Mouse (Mus musculus) CD4-positive, CD25-positive, alpha-beta regulatory T cell, adult 4 months (primary cell): Measurements from ENCODE around the gene 9330182L06Rik. TPM values are rescaled to one million over a fixed set of nuclear protein-coding genes. Genes with fewer than 3 reads are reported as not detected.

Experiments
- ATAC-seq: one replicate; pipeline ENCODE4 v1.8.0; 2017
- polyA plus RNA-seq, 2 experiments: library from polyadenylated mRNA; unstranded; fragments of 100-300 nt; shearing (Covaris generic); gene quantifications; one replicate each; pipeline ENCODE4 v1.2.1; 2017

Gene 9330182L06Rik
- polyA plus RNA-seq, 2 experiments from 2014 or later = not detected

DNA sequence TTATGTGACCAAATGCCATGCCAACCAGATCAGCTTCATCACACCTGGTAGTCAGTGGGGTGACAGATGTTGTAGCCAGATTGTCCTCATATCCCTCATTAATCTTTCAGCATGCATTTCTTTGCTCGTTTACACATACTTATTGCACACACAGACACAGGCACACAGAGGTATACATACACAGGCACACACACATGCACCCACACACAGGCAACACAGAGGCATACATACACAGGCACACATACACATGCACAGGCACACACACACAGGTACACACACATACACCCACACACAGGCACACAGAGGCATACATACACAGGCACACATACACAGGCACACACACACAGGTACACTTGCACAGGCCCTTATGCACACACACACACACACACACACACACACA is 99.0 kb downstream of the 9330182L06Rik start:
- ATAC-seq = no peak

DNA sequence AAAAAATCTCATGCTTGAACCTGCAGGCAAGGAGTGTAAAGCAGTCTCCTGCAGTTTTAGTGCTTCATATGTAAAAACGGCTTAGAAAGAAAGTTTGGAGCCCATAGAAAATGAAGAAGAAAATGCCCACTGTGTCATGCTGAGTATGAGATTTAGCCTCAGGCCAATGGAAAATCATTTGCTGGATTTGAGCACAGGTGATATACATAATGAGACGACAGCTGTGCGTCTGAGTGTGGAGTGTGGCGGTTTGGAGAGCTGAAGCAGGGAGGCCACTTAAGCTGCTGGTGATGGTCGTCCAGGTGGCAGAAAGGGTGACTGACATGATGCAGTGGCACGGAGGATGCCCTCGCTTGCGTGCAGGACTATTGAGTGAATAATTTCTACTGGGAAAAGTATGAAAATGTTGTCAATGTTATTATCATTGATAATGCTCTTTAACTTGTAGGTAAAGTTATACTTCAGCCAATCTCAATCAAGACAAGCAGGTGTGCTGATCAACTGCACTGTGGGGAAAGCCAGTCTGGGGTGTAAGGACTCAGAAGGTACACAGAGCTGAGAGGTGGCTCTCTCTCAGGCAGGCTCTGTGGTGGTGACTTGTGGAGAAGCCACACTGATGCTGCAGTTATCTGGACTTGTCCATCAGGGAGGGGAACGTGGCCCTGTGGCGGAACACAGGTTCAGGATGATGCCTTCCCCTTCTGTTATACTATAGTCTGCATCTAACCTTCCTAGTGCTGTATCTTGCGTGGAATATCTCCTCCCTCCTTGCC is 102.2 kb downstream of the 9330182L06Rik start:
- no peak for ATAC-seq

- ATAC-seq = no peak
Observed at GRCm38 (mm10) chr5:9371127-9371526, 105.2 kb downstream of the 9330182L06Rik start.

- no peak for ATAC-seq
Observed at GRCm38 (mm10) chr5:9373341-9373740, 107.4 kb downstream of the 9330182L06Rik start.

GRCm38 (mm10) chr5:9389968-9390367 is 124.0 kb downstream of the 9330182L06Rik start:
- ATAC-seq = no peak

GRCm38 (mm10) chr5:9391858-9392393 is 126.0 kb downstream of the 9330182L06Rik start:
- no peak for ATAC-seq

DNA sequence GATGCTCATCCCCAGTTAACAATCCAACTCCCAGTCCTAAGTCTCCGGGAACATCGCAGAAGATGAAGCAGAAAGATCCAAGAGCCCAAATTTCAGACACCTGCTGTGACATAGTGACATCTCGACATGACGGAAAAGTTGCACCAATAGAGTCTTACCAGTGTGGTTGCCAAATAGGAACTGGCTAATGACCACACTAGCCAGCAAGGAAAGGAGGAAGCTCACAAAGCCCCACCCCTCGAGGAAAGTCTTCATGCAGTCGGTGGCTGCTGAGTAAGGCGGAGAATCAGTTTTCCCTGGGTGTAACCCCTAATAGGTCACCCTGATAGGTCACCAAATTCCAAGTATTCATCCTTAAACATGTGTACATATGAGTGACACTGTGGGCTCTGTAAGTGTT is 151.2 kb downstream of the 9330182L06Rik start:
- ATAC-seq = no peak

DNA sequence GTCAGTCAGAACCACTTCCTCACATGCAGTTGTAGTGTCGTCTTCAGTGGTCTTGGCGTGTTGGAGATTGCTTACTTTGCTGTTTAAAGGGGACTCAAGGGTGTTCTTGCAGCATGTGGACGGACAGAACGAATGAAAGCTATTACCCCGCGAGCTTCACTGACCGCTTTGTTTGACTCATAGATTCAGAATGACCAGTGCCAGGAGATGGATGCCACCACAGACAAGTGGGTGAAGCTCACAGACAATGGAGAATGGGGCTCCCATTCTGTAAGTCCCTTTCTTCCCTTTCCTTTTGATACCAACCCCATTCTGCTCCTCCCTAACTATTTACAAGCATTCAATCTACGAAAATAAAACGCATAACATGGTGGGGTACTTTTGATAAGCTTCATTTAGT is 151.9 kb downstream of the 9330182L06Rik start:
- no peak for ATAC-seq

DNA sequence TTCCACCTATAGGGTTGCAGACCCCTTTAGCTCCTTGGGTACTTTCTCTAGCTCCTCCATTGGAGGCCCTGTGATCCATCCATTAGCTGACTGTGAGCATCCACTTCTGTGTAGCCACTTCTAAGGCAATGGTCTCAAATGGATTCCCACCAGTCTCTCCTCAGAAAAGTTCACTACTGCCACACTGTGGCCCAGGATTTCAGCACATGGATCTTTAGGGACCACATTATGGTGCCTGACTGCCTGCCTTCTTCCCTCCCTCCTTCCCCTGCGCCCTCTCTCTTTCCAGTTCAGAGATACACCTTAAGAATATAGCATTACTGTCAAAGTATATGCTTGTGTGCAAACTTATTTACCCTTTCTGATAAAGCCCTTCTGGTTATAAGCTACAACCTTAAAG is 154.0 kb downstream of the 9330182L06Rik start:
- ATAC-seq = no peak

DNA sequence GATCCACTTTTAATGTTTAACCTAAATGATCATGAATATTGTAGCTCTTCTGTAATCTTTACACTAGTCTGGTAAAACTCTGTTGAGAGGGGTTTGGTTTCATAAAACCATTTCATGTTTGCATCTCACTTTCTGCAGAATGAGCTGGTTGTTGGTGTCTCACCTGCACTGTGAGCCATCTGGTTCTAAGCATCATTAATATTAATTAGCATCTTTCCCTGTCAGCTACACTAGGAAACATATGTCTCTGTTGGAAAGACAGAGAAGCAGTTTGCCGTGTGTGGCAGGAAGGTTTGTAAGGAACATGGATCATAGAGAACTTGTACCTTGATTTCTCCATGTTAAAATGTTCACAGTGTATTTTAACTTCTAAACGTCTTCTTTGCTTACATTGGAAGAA is 158.5 kb downstream of the 9330182L06Rik start:
- ATAC-seq = no peak

DNA sequence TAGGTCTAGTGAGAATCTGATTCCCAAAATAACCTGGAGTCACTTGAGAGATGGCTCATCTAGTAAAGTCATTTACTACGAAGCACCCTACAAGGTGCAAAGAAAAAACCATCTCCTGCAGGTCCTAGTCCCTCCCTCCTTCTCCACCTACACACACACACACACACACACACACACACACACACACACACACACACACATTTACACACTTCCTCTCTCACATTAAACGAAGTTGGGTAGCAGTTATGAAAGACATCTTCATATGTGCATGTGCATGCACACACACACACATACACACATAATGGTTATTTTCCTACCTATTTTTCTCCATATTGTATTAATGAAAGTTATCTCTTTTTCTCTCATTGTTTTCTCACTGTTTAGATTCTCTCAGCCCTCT is 161.2 kb downstream of the 9330182L06Rik start:
- no peak for ATAC-seq

DNA sequence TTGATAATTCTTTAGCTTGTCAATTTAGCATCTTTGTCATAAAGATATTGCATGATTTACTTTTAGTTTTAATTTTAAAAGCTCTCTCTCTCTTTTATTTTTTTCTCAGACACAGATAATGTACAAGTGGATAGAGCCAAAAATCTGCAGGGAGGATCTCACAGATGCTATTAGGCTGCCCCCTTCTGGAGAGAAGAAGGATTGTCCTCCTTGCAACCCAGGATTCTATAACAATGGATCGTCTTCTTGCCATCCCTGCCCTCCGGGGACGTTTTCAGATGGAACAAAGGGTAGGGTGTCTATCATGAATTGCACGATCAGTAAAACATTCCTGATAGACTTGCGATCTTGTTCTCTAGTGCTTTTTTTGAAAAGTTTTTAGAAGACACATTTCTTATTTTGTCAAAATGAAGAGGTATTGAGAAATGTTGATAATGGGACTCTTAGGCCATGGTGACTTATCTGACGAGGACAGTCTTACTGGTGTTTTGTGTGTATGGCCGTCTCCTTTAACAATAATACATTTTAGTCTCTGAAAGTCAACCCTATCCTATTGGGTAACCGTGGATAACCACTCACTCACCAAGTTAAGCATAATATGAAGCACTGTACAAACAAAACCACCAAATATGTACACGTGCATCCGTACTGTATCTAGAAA is 161.8 kb downstream of the 9330182L06Rik start:
- ATAC-seq = peak; percentile 64

DNA sequence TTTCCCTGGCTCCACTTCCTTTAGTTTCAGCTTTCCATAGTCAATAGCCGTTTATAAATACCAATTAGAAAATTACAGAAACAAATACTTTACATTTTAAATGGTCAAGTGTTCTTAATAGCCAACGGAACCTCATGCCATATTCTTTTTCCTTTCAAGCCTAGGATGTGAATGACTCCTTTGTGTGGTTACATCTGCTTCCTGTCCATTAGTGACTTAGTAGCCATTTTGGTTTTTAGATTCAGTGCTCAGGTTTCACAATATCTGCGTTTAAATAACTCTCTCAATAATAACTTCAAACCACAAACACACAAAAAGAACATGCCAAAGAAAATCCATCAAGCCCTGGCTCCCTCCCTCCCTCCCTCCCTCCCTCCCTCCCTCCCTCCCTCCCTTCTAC is 162.8 kb downstream of the 9330182L06Rik start:
- ATAC-seq = no peak

GRCm38 (mm10) chr5:9446146-9446545 is 180.2 kb downstream of the 9330182L06Rik start:
- ATAC-seq = no peak

GRCm38 (mm10) chr5:9448931-9449330 is 183.0 kb downstream of the 9330182L06Rik start:
- no peak for ATAC-seq

- no peak for ATAC-seq
Observed at GRCm38 (mm10) chr5:9449570-9449969, 183.7 kb downstream of the 9330182L06Rik start.

GRCm38 (mm10) chr5:9453298-9453697 is 187.4 kb downstream of the 9330182L06Rik start:
- ATAC-seq = no peak

DNA sequence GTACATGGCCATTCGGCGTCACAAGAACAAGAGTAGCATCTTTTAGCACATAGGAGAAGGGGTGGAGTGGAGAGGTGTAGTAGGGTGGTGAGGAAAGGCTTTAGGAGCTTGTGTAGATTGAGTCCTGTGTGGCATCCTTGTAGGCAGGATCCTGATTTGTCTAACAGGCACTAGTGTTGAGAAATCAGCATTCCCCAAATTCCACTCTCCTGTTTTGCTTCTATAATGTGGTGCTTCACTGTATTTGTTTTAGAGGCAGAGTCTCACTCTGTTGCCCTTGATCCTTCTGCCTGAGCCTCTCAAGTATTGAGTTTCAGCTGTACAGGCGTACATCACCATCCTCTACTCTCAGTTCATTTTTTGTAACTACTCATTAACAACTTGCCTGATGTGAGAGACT is 211.7 kb downstream of the 9330182L06Rik start:
- ATAC-seq = no peak

DNA sequence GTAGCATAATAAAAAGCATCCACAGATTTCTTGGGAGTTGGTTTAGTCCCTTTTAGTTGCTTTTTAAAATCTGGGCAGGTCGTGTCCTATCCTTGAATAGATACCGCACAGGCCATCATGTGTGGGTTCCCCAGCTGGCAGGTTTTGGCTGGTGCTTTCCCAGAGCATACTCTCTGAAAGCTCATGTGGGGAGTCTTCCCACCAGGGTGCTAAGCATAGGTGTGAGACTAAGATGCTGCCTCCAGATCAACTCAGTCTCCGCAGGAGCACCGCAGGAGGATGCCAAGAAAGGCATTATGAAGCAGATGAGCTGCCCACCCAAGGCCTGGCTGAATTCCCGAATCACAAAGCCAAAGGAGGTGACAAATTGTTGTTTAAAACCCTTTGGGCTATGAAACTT is 229.5 kb downstream of the 9330182L06Rik start:
- no peak for ATAC-seq

DNA sequence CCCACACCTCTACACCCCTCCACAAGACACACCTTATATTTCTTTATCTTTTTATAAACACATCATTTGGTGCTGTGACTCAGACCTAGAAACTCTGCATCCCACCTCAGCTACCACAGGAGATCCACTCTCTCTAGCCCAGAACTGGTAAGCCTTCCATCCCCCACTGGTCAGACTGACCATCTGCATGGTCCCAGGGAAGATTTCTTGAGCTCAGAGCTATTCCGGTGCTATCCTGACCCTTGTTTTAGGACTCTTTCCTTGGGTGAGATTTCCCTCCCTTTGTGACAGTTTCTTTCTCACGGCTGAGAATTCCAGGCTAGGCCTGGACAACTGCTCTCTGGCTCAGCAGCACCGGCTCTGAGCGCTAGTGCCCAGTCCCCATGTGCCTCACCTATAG is 231.3 kb downstream of the 9330182L06Rik start:
- no peak for ATAC-seq

GRCm38 (mm10) chr5:9511027-9511426 is 245.1 kb downstream of the 9330182L06Rik start:
- ATAC-seq = no peak

DNA sequence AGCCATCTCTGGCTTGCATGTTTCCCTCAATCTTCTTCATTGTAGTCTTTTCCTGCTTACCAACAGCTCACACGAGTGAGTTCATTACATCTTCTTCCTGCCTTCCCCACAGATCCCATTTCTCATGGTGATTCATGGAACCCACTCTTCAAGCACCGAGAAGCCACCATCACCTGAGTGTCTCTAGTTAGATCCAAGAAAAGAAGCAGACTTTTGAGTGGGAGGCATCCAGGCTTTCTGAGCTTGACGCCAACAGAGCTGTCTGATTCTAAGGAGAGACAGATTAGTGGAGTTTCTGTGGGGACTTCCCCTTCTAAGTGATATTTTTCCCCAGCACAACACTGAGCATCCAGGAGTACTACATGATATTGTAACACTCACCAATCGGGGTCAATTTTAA is 259.6 kb downstream of the 9330182L06Rik start:
- ATAC-seq = no peak
